Mouse (Mus musculus) liver, embryonic 11.5 days (tissue): ENCODE data around the gene Pqbp1. TPM values are rescaled to one million over a fixed set of nuclear protein-coding genes. Genes with fewer than 3 reads are reported as not detected.

ENCODE experiments used
- polyA plus RNA-seq: library from polyadenylated mRNA; unstranded; fragments of >200 nt; fragmentation: Nextera tagmentation; extraction: Ambion mirVana; gene quantifications from 2 replicates; pipeline ENCODE4 v1.2.1, GENCODE M21; 2014

The Pqbp1 gene
- polyA plus RNA-seq, 1 experiment from 2014 or later, result 95.3 TPM

Other genes with a start within 250 kb of the Pqbp1 start
- 2.7 and 4.0 TPM in 2 replicates for gene Prickle3, start 242.0 kb downstream of the Pqbp1 start, polyA plus RNA-seq
- gene Plp2, start 227.9 kb downstream of the Pqbp1 start, polyA plus RNA-seq, result 78.2 and 79.5 TPM in 2 replicates
- gene Magix, start 218.0 kb downstream of the Pqbp1 start, polyA plus RNA-seq, result 0.06 TPM in 1 of 2 replicates, not detected in the other
- 30.0 and 33.4 TPM in 2 replicates for gene Gpkow, start 202.1 kb downstream of the Pqbp1 start, polyA plus RNA-seq
- gene Wdr45, start 184.9 kb downstream of the Pqbp1 start, polyA plus RNA-seq, result 13.7 and 15.2 TPM in 2 replicates
- gene Gm45208, start 177.0 kb downstream of the Pqbp1 start, polyA plus RNA-seq, result not detected in 2 replicates
- 29.8 and 32.0 TPM in 2 replicates for gene Praf2, start 170.8 kb downstream of the Pqbp1 start, polyA plus RNA-seq
- gene Ccdc120, start 148.4 kb downstream of the Pqbp1 start, polyA plus RNA-seq, result 4.7 and 6.5 TPM in 2 replicates
- 15.9 and 16.0 TPM in 2 replicates for gene Tfe3, start 136.7 kb downstream of the Pqbp1 start, polyA plus RNA-seq
- 45.0 and 47.2 TPM in 2 replicates for gene Gripap1, start 109.5 kb downstream of the Pqbp1 start, polyA plus RNA-seq
- 0.84 and 0.94 TPM in 2 replicates for gene Kcnd1, start 77.0 kb downstream of the Pqbp1 start, polyA plus RNA-seq
- 32.2 and 33.1 TPM in 2 replicates for gene Otud5, start 57.9 kb downstream of the Pqbp1 start, polyA plus RNA-seq
- 6.8 and 8.5 TPM in 2 replicates for gene Pim2, start 21.0 kb downstream of the Pqbp1 start, polyA plus RNA-seq
- gene Slc35a2, start 15.2 kb downstream of the Pqbp1 start, polyA plus RNA-seq, result 12.5 and 14.4 TPM in 2 replicates
- 153 and 156 TPM in 2 replicates for gene Timm17b, start 88 bp upstream of the Pqbp1 start, polyA plus RNA-seq
- gene Gm10491, start 8.6 kb upstream of the Pqbp1 start, polyA plus RNA-seq, result not detected in 2 replicates
- not detected in 2 replicates for gene Gm10490, start 10.3 kb upstream of the Pqbp1 start, polyA plus RNA-seq
- gene Pcsk1n, start 20.6 kb upstream of the Pqbp1 start, polyA plus RNA-seq, result 0.56 and 0.67 TPM in 2 replicates
- gene Eras, start 29.3 kb upstream of the Pqbp1 start, polyA plus RNA-seq, result not detected in 2 replicates
- gene Hdac6, start 48.6 kb upstream of the Pqbp1 start, polyA plus RNA-seq, result 21.1 and 22.5 TPM in 2 replicates
- 157 and 162 TPM in 2 replicates for gene Gata1, start 78.8 kb upstream of the Pqbp1 start, polyA plus RNA-seq
- gene Glod5, start 119.2 kb upstream of the Pqbp1 start, polyA plus RNA-seq, result 0.29 and 0.53 TPM in 2 replicates
- gene Suv39h1, start 175.5 kb upstream of the Pqbp1 start, polyA plus RNA-seq, result 81.5 and 83.6 TPM in 2 replicates
- 6.5 and 6.7 TPM in 2 replicates for gene Was, start 191.2 kb upstream of the Pqbp1 start, polyA plus RNA-seq
- 15.9 and 17.7 TPM in 2 replicates for gene Wdr13, start 233.6 kb upstream of the Pqbp1 start, polyA plus RNA-seq
- gene Rbm3, start 246.6 kb upstream of the Pqbp1 start, polyA plus RNA-seq, result 469 and 471 TPM in 2 replicates